Mouse (Mus musculus): ENCODE results near the gene Lzic.

- TF ChIP-seq CTCF (IDR thresholded peaks at IDR 0.05; ENCODE audit: low read depth, low read length) (no peak), GATA1 (IDR thresholded peaks at IDR 0.05; ENCODE audit: borderline replicate concordance, low read length) (no peak), TAL1 (conservative IDR thresholded peaks at IDR 0.05; ENCODE audit: low read depth, low read length) (no peak)
Observed at GRCm38 (mm10) chr4:149526330-149526729, 41.3 kb downstream of the Lzic start.
